Mouse (Mus musculus): ENCODE results near the gene Ube2r2.

- TF ChIP-seq CTCF (IDR thresholded peaks at IDR 0.05; ENCODE audit: low read depth): no peak
- no peak for TF ChIP-seq EP300 (IDR thresholded peaks at IDR 0.05; ENCODE audit: low read depth)
Observed at GRCm38 (mm10) chr4:41115793-41116192, 19.8 kb upstream of the Ube2r2 start.
